Mouse (Mus musculus) layer of hippocampus, postnatal 36 days (tissue): ENCODE results near the gene Cachd1. TPM values are rescaled to one million over a fixed set of nuclear protein-coding genes. Genes with fewer than 3 reads are reported as not detected.

ENCODE experiments used
- DNase-seq, 2 experiments: peaks; one replicate each; pipeline ENCODE4 v3.0.0; 2022
- total RNA-seq, 2 experiments: library from RNA; stranded (reverse); gene quantifications; 2 replicates each; pipeline ENCODE4 v1.2.3; 2021

The Cachd1 gene
- total RNA-seq, 2 experiments from 2014 or later = 28.5 to 39.2 TPM

DNA sequence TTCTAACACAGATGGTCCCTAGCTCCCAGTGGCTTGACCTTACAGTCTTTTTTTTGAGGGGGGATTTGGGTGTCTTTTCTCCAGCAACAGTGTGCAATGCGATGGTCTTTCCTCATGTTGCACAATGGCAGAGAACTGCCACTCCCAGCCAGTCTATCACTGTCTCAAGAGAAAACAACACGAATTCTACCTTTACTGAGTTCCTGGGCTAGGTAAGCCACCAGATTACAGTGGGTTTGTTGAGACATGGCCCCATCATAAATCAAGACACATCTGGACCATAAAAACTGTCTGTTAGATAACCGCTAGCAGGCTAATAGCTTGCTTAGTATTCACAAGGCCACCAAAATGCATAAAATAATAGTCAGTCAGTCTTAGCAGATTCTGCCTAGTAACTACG is 147.8 kb downstream of the Cachd1 start:
- DNase-seq = no peak

DNA sequence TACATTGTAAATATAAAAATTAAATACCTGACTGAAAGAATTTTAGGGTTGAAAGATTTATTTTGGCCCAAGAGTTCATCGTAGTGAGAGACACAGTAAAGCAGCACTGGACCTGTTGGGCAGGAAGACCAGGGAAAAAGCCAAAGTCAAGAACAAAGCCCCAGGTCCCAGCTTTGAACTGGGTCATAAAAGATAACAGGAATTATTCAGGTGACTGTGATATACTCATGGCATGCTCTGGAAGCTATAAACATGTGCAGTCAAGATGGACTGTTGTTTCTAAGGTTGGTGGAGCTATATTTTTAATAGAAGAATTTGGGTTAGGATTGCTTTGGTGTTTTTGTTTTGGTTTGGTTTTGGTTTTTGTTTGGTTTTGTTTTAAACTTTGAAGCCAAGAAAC is 148.7 kb downstream of the Cachd1 start:
- DNase-seq = no peak

DNA sequence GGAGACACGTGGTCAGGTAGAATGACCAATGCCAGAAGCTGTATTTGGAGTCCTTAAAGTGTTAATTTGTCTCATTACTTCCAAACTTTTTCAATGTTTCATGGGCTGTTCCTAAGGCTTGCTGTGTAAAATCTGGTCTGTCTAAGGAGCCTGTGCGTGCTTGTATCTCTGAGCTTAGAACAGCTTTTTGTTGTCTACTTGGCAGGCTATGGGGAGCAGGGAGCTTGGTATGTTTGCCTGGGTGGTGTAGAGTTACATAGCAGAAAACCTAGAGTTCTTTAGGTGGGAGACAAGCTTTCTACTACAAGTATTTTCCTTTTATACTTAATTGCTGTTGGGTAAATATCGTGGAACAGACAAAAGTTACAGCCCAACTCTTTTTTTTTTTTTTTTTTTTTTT is 150.1 kb downstream of the Cachd1 start:
- no peak for DNase-seq

DNA sequence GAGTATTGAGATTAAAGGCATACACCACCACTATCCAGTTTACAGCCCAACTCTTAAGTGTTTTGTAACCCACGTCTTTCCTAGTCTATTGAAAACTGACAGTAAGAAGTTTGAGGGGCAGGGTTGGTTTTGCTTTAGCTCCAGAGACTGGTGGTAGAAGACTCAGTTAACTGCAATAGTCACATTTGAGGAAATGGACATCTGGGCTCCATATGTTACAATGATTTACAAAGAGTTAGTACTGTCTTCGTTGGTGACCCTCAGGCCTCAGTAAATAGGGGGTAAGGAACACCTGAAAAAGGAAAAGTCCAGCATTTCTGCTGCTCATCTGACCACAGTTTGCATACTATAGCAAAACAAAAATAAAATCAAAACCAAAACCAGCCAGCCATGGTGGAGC is 150.6 kb downstream of the Cachd1 start:
- DNase-seq = no peak

DNA sequence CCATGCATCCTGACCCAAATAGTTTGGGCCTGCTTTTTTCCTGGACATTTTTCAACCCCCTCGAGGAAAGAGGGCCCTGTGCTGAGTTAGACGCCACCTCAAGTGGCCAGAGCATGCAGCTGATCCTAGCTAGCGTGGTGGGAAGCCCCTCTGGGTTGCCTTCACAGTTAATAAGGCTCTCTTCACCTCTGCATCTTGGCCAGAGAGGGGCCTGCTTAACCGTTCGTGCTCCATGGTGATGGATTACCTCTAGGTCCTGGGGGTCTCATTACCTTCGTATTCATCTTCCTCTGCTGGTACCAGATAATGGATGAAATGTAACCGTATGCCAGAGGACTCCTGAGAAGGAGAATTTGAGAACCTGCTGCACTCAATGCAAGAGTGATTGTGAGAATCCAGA is 167.2 kb downstream of the Cachd1 start:
- DNase-seq = no peak

DNA sequence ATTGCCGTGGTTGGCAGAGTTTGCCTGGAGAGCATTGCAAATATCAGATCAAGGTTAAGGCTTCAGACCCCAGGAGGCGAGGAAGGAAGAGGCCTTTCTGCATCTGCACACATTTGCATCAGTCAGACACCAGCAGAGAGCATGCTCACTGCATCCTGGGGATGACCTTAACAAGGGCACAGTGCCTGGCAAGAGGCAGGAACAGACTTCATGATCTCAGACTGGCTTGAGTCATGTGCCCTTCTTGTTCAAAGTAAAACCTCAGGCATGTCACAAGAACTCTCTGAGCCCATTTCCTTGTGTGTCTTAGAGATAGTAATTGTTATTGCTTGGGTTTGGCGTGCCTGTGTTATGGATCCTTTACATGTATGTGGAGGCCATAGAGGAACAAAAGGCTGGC is 167.8 kb downstream of the Cachd1 start:
- no peak for DNase-seq

DNA sequence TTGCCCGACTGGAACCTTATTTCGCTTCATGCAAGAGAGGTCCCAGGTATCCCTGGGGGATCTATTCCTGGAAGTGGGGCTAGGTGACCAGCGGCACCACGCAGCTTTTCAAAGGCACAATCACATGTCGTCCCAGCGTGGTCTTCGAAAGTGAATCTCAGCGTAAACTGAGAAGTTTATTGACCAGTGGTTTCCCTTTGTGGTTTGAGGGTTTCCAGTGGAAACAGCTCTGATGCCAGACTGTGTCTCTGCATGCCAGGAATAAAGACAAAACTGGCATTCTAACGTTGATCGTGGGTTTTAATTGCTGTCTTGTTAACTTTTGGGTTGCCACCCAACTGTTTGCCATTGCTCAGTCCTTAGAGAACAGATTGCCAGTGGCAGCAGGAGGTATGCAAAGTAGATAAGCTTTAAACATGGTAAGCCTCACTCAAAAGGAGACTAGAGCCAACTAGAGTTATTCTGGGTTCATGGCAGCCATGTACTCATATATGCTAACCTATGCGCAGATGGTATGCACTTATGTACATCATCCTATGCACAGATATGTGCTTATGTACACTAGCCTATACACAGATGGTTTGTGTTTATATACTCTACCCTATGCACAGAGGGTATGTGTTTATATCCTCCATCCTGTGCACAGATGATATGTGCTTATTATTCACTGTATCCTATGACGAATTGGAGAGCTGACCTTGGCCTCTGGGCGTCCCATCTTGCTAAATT is 168.9 kb downstream of the Cachd1 start:
- peak; percentile 27 to 33 for DNase-seq

DNA sequence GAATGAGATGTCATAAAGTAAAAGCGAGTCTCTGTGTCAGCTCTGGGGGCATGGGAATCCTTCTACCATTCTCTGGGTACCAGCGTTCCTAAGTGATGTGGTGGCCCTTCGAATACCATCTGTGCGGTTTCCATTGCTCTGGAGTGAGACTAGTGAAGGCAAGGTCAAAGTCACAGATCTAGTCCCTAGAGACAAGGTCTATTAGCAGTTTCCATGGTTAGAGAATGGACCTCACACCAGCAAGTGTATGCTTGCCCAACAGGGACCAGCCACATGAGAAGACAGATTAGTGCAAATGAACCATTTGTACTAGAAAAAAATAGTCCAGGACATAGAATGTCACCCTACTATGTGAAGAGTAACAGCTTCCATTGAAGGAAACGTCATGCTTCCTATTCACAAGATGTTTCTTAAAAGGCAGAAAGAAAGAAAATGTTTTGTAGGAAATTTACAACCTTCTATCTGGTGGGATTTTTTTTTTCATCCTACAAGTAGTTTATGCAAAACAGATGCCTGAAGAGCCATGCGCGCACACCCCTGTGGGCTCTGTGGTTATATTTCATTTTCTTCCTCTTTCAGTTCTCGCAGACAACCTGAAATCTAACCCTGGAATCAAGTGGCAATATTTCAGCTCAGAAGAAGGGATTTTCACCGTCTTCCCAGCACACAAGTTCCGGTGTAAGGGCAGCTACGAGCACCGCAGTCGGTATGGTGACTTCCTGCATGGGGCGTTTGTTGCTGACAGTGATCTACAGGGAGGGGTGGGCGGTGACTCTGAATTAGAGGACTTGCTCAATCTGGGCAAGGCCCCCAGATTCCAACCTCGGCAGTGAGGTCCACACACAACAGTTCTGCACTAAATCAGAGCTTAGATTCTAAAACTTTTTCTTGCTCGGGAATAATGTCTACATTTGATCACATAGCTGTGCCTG is 172.3 kb downstream of the Cachd1 start:
- DNase-seq = no peak

DNA sequence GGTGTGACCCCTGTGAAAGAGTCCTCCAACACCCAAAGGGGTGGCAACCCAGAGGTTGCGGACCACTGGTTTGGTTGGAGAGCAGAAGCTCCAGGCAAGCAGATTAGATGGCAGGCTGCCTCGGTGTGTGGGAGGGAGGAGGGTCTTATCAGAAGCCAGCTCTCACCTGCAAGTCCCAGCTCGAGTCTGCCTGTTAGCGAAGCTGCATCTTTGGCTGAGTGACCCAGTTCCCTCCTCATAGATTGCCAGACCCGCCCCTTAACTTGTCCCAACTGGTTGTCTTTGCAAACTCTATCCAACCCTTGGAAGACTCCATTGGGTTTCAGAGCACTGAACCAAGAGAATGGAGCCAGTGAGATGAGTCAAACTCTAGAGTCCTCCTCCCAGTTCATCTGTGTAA is 173.8 kb downstream of the Cachd1 start:
- DNase-seq = no peak

DNA sequence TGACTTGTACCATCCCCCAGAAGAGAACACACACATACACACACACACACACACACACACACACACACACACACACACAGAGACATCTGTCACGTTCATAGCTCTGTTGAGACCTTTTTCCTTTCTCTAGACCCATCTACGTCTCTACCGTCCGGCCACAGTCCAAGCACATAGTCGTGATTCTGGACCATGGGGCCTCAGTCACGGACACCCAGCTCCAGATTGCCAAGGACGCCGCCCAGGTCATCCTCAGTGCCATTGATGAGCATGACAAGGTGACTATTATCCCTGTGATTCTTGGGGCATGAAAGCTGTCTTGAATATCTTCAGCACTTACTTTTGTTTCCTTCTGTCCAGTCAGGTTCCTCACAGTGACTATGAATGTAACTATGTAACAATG is 175.4 kb downstream of the Cachd1 start:
- no peak for DNase-seq

DNA sequence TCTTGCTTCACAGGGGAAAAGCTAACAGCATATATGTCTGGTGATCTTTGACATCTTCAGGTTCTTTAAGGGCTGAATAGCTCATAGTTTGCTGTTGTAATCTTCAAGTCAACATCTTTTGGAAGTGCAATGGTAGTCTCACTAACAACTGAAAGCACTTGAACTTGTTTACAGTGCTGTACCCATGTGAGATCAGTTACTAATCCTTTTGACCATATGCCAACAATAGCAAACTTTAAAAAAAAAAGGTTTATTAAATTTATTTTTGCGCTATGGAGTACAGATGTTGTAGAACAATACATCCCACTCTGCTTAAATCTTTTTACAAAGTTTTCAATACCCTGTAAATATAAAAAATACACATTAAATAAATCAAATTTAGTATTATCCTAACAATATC is 186.9 kb downstream of the Cachd1 start:
- no peak for DNase-seq

DNA sequence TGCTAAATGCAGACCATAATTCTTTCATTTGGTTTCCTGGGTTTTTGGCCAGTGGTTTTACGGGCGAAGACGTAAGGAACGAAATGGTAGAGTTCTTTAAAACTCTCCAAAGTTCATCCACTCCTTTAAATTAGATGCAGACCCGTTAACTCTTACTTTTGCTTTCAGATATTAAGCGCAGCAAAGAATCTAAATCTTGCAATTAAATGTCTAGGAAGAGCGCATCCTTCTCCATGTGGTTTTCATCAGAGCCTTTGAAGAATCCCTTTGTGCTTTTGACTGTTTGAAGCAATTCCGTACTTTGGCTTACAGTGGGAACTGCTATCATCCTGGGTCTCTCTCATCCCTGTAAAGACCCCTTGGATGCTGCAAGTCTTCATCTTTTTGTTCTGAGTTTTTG is 187.3 kb downstream of the Cachd1 start:
- no peak for DNase-seq

DNA sequence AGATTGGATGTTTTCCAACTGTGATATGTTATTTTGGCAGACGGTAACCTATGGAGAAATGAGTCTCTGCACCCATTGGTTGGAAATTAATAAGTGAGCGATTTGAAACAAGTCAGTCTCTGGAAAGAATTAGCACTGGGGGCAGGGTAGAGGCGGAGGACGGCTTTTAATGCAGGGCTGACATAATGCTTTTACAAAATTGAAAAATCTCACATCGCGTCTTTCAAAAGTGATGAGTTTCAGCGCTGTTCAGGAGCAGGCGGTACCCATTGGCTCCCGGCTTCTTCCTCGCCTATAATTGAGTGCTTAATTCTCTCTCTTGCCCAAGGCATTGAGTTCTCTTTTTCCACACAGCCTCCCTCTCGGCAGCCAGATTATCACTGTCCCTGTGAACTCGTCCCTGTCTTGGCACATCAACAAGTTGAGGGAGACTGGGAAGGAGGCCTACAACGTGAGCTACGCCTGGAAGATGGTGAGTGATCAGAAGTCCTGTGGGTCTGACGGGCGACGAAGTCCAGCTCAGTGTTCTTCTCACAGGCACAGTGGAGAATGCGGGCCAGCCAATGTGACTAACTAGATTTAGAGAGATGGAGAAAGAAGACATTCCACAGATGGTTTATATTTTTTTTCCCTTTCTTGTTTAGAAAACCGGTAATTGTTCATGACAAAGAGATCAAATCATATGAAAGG is 191.4 kb downstream of the Cachd1 start:
- no peak for DNase-seq

DNA sequence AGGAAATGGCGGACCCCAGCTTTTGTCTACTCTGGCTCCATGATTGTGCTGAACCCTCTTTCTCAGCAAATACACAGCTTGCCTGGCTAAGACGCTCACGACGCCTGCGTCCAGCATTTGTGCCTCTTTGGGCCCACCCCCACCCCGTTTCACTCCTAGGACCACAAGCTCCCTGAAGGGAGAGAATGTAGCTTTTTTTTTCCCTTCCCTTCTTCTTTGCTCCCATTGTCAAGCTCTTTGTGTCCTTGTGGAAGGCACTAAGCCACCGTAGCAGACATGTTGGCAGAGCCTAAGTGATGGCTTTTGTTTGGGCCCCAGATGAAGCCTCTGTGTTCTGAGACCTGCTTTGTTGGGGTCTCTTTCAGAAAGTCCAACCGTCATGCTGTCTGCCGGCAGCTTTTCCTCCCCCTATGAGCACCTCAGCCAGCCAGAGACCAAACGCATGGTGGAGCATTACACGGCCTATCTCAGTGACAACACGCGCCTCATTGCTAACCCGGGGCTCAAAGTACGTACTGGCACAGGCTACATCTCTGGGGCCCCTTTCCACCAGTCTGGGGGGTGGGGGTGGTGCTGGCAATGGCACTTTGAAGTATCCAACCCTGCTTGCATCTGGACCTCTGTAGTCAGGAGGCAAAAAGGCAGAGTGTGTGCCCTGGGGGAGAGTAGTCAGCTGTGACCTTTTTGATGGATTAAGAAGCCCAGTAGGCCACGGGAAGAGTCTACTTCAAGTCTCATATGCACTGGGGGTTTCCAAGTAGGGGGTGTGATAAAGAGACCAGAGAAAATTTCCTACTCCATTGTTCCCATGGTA is 197.4 kb downstream of the Cachd1 start:
- no peak for DNase-seq

DNA sequence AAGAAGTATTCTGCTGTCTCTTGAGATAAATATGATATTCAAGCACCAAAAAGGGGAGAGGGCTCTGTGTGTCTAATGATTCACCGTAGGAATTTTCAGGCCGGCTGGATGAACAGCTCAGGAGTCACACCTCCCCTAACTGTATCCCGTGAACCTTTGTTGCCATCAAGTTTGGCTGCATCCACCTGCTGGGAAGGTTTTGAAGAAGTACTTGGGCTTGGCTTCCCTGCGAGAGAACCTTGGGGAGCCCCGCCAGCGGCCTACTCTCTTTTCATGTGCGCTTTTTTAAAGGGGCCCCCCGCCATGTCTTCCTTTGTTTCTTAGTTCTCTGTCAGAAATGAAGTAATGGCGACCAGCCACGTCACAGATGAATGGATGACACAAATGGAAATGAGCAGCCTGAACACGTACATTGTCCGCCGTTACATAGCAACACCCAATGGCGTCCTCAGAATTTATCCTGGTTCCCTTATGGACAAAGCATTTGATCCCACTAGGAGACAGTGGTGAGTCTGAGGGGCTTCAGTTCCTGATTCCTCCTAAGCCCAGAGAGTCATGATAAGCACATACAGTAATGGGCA is 198.1 kb downstream of the Cachd1 start:
- no peak for DNase-seq

DNA sequence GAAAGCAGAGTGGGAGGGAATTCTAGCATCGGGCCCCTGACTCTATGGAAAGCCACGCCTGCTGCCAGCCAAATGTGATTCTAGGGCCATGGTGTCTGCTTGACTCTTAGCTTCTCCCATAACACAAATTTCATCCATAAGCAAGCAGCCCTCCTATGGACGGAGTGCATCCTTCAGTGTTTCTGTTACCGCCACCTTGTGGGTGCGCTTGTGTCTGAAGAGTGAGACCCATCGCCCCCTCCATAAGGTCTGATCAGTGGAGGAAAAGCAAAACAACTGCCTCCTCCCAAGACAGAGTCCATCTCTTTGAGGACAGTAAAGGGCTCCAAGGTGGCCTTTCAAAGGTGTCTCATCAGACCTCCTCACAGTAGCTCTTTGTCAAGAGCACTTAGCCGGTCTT is 201.0 kb downstream of the Cachd1 start:
- DNase-seq = no peak

DNA sequence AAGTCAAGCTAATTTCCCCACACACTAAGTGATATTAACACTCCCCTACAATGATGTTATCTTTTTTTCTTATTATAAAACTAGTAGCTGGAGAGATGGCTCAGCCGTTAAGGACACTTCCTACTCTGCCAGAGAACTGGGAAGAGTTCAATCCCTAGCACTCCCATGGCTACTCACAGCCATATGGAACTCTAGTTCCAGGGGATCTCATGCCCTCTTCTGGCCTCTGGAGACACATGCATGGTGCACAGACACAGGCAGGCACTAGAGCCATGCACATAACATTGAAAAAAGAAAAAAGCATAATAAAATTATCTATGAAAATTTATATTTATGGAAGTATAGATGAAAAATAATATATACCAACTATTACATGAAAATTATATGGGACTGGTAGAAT is 210.7 kb downstream of the Cachd1 start:
- no peak for DNase-seq

DNA sequence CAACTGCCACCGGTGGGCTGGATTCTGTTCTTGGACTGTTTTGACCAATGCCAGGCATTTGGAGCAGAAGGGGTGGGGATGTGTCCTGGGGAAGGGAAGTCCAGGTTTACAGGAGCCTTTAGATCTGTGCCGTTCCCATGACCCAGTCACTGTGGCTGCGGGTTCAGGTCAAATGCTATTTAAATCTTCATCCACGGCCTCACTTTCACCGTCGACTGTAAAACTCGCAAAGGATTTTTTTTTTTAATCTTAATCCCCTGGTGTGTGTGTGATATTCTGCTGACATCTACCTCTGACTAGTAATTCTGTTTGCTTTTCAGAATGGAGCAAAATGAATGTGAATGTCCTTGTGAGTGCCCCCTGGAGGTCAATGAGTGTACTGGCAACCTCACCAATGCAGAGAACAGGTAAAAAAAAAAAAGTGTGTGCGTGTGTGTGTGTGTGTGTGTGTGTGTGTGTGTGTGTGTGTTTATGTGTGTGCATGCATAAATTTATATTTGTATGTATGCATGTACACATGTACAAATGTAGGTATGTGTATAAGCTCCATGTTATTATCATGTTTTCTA is 211.8 kb downstream of the Cachd1 start:
- DNase-seq = no peak

DNA sequence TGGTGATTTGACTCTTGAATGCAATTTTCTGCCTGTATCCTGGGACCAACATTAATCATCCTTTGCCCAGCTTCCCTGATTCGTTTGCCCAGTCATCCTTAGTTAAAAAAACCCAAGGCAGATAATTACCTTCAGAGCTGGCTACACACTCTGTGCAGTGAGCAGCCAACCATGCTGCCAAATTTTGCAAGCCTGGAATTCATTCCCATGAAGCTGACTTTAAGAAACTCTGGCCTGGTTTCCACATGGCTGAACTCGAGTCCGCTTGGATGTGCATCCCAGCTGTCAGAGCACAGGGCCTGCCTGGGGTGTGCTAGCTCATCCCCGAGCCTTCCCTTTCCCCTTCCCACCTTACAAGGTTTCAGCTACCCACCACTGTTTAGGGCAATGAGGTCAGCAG is 214.5 kb downstream of the Cachd1 start:
- no peak for DNase-seq

DNA sequence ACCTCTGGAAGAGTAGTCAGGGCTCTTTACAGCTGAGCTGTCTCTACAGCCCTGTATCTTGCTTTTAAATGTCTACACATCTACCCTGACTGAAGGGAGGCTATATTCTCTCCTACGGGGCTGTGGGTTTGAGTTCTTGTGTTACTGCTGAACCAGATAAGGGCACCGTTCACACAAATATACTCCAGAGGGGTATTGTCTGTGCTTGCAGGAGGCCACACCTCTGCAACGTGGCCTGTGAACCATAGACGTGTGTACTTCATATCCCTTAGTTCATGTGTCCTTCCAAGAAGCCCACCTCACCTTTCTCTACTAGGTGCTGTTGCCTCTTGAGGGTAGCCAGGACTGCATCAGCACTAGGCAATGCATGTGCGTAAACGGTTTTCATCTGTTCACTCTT is 215.6 kb downstream of the Cachd1 start:
- DNase-seq = no peak

DNA sequence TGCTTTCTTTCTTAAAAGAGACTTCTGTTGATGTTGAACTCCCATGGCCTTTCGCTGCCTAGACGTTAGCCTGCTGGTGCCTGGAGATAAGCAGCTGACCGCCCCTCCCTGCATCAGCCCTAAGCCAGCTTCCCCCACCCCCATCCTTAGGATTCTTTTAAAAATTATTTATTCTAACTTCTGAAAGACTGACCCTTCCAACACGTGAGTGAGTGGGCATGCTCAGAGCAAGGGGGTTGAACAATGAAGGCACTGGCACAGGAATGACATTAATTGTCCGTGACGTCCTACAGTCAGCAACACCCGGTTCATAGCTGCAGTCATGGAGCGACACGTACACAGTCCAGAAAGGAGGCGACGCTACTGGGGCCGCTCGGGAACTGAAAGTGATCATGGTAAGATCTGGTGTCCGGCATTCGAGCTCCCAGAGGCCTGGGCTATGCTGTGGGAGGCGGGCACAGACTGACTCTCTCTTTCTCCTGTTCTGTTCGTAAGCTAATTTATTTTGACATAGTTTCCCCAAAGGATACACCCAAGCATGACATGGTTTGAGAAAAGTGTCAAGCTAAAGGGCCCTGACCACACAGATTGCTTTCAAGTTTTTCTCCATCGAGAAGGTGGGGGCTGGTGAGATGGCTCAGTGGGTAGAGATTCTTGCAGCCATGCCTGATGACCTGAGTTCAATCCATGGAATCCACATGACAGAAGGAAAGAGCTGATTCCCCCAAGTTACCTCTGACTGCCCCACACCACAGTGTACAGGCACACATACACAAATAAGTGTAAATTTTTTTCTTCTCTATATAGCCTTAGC is 218.2 kb downstream of the Cachd1 start:
- no peak for DNase-seq
